Mouse (Mus musculus) retina, embryonic 14.5 days (tissue): Measurements from ENCODE around the gene Txnip.

Experiments
- DNase-seq: peaks from one replicate; pipeline ENCODE4 v3.0.0-alpha.2; 2015; ENCODE audit warnings: low spot score

Gene Txnip

GRCm38 (mm10) chr3:96551890-96552289 lies 5.9 kb upstream of the Txnip start:
- no peak for DNase-seq

GRCm38 (mm10) chr3:96553601-96554000 lies 4.2 kb upstream of the Txnip start:
- DNase-seq: no peak

GRCm38 (mm10) chr3:96554251-96554650 lies 3.5 kb upstream of the Txnip start:
- DNase-seq: no peak

- no peak for DNase-seq
Observed at GRCm38 (mm10) chr3:96555041-96555596, 2.6 kb upstream of the Txnip start.

- no peak for DNase-seq
Observed at GRCm38 (mm10) chr3:96555999-96556614, 1.6 kb upstream of the Txnip start.

- DNase-seq: peak; percentile 38
Observed at GRCm38 (mm10) chr3:96556651-96557635, 814 bp upstream of the Txnip start.

- DNase-seq: peak; percentile 29
Observed at GRCm38 (mm10) chr3:96558159-96558558, 402 bp downstream of the Txnip start.

GRCm38 (mm10) chr3:96558668-96559196 lies 975 bp downstream of the Txnip start:
- no peak for DNase-seq

GRCm38 (mm10) chr3:96559398-96559910 lies 1.7 kb downstream of the Txnip start:
- no peak for DNase-seq

GRCm38 (mm10) chr3:96559911-96560850 lies 2.4 kb downstream of the Txnip start:
- DNase-seq: no peak

GRCm38 (mm10) chr3:96560881-96561668 lies 3.3 kb downstream of the Txnip start:
- no peak for DNase-seq

GRCm38 (mm10) chr3:96561946-96562681 lies 4.4 kb downstream of the Txnip start:
- DNase-seq: no peak

- DNase-seq: no peak
Observed at GRCm38 (mm10) chr3:96563267-96563666, 5.5 kb downstream of the Txnip start.

GRCm38 (mm10) chr3:96563911-96564632 lies 6.3 kb downstream of the Txnip start:
- no peak for DNase-seq

GRCm38 (mm10) chr3:96564633-96565032 lies 6.9 kb downstream of the Txnip start:
- DNase-seq: no peak

GRCm38 (mm10) chr3:96565105-96565504 lies 7.3 kb downstream of the Txnip start:
- DNase-seq: no peak

GRCm38 (mm10) chr3:96566661-96567450 lies 9.1 kb downstream of the Txnip start:
- DNase-seq: no peak

GRCm38 (mm10) chr3:96568605-96569004 lies 10.8 kb downstream of the Txnip start:
- DNase-seq: no peak
